Mouse (Mus musculus) spleen, adult 18-20 months (tissue): Measurements from ENCODE around the gene Olfr1330.
"Not testable (repeated sequence)": the region's sequence is repeated elsewhere in the genome, so short reads cannot be mapped to it uniquely, and the experiment has no call there.

Experiments
- DNase-seq, 2 experiments: peaks; one replicate each; pipeline ENCODE4 v3.0.0; 2022; ENCODE audit warnings: mixed read lengths in 2 of 2

The Olfr1330 gene

GRCm38 (mm10) chr4:118888297-118888696, at the start of gene Olfr1330:
TSS of gene Olfr1330 (plus strand) at chr4:118888597.
- DNase-seq: no peak

GRCm38 (mm10) chr4:118861791-118862190, 26.6 kb upstream of the Olfr1330 start:
- no peak for DNase-seq

GRCm38 (mm10) chr4:118862704-118863103, 25.7 kb upstream of the Olfr1330 start:
- no peak for DNase-seq

GRCm38 (mm10) chr4:118864349-118864748, 24.0 kb upstream of the Olfr1330 start, which contains the start of gene Olfr1331:
TSS of gene Olfr1331 (plus strand) at chr4:118864649.
- DNase-seq: no peak

GRCm38 (mm10) chr4:118867566-118867965, 20.8 kb upstream of the Olfr1330 start:
- DNase-seq: no peak

GRCm38 (mm10) chr4:118901981-118902380, 13.6 kb downstream of the Olfr1330 start:
- no peak for DNase-seq

GRCm38 (mm10) chr4:118917365-118917764, 29.0 kb downstream of the Olfr1330 start, which contains the start of gene Olfr1329:
TSS of gene Olfr1329 (minus strand) at chr4:118917465.
- DNase-seq: not testable (repeated sequence)

- DNase-seq: not testable (repeated sequence)
Observed at GRCm38 (mm10) chr4:118931326-118931725, 42.9 kb downstream of the Olfr1330 start.

GRCm38 (mm10) chr4:118938512-118938911, 50.1 kb downstream of the Olfr1330 start, which contains the start of gene Olfr1328:
TSS of gene Olfr1328 (minus strand) at chr4:118938612.
- no peak for DNase-seq
